ENCODE assay signal across 8 mouse cellular contexts in the genomic region with DNA sequence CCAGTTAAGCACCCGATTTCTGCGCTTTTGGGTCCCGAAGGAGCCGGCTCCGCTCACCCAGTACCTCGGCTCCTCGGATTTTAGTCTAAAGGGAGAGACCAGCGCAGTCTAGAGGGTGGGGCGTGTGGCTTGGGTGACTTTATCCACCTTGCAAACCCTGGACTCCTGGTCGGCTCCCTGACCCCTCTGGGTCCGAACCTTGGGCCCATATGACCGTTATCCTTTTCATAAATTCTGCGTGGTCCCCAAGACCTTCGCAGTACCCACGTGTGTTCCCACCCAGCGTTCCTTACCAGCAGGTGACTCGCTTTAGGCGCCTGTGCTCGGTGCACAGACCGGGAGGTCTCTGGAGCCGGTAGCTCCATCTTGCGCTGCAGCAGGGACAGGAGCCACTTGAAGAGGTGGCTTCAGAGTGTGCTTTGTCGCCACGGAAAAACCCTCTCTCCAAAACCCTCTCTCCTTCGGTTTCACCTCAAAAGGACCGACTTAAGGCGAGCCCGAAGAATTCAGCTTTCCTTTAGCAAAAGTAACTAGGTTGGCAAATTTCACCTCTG.
DNase-seq lines count a peak whose midpoint lies in the region; ATAC-seq lines count a peak whose summit lies in the region.

No protein-coding gene starts in this region.

- no peaks in the 10 kb centered on the region for H3K36me3 ChIP-seq in neural tube, embryonic 11.5 days (ENCODE audit: control insufficient read depth, insufficient read depth, low read length)
- H3K36me3 ChIP-seq in intestine, embryonic 15.5 days: no peaks in the 10 kb centered on the region
- no peaks in the 10 kb centered on the region for H3K36me3 ChIP-seq in midbrain, embryonic 15.5 days (replicated peaks)

- peak overlapping the region; percentile 90 for H3K4me2 ChIP-seq in neural tube, embryonic 11.5 days (ENCODE audit: low read depth)
- H3K4me2 ChIP-seq in intestine, embryonic 15.5 days (replicated peaks): peak overlapping the region; percentile 96
- peak overlapping the region; percentile 93 for H3K4me2 ChIP-seq in midbrain, embryonic 15.5 days

- H3K4me3 ChIP-seq in neural tube, embryonic 11.5 days (ENCODE audit: low read depth, low read length): peak overlapping the region; percentile 56
- peak overlapping the region; percentile 70 for H3K4me3 ChIP-seq in intestine, embryonic 15.5 days (replicated peaks)
- peak overlapping the region; percentile 61 for H3K4me3 ChIP-seq in midbrain, embryonic 15.5 days

- H3K9ac ChIP-seq in neural tube, embryonic 11.5 days (ENCODE audit: low read length): peak overlapping the region; percentile 63
- peak overlapping the region; percentile 56 for H3K9ac ChIP-seq in intestine, embryonic 15.5 days
- peak overlapping the region; percentile 50 for H3K9ac ChIP-seq in midbrain, embryonic 15.5 days

- H3K4me1 ChIP-seq in neural tube, embryonic 11.5 days (ENCODE audit: control insufficient read depth, insufficient read depth, low read length): peaks cover 3% of the 10 kb centered on the region; the same call in 1 of the 2 replicates
- no peaks in the 10 kb centered on the region; the same call in 1 of the 2 replicates for H3K4me1 ChIP-seq in intestine, embryonic 15.5 days (replicated peaks)
- H3K4me1 ChIP-seq in midbrain, embryonic 15.5 days: peaks cover 20% of the 10 kb centered on the region

- H3K27ac ChIP-seq in neural tube, embryonic 11.5 days (ENCODE audit: low read depth, low read length): no peak overlapping the region
- no peak overlapping the region for H3K27ac ChIP-seq in intestine, embryonic 15.5 days
- H3K27ac ChIP-seq in midbrain, embryonic 15.5 days: peak overlapping the region; percentile 64

- peak; percentile 53 for ATAC-seq in neural tube, embryonic 11.5 days (ENCODE audit: insufficient read depth, low FRiP score, low TSS enrichment)
- peak; percentile 79 for ATAC-seq in intestine, embryonic 15.5 days
- peak; percentile 83 for ATAC-seq in midbrain, embryonic 15.5 days (replicated peaks)

- H3K9me3 ChIP-seq in neural tube, embryonic 11.5 days (ENCODE audit: control insufficient read depth, low read length): no peaks in the 10 kb centered on the region
- H3K9me3 ChIP-seq in intestine, embryonic 15.5 days: no peaks in the 10 kb centered on the region
- H3K9me3 ChIP-seq in midbrain, embryonic 15.5 days: no peaks in the 10 kb centered on the region

- peak; percentile 45 for DNase-seq in adrenal gland, postnatal 14 days
- no peak for DNase-seq in adrenal gland, adult 8-10 months
- peak; percentile 42 for DNase-seq in neural tube, embryonic 11.5 days (ENCODE audit: low spot score)
- no peak for DNase-seq in neural tube, embryonic 10.5 days (ENCODE audit: extremely low spot score, low spot score)
- no peak for DNase-seq in c-Kit-positive CD71-positive TER-119-positive erythroid progenitor cells, embryonic 14.5 days (ENCODE audit: low spot score)
- DNase-seq in frontal cortex, postnatal 14 days (ENCODE audit: low spot score in 2 of 2): no peak

- under 1% methylated on average over 28 of the region's 28 CpGs for WGBS in neural tube, embryonic 11.5 days
- under 1% methylated on average over 28 of the region's 28 CpGs for WGBS in intestine, embryonic 15.5 days
- under 1% methylated on average over 28 of the region's 28 CpGs for WGBS in midbrain, embryonic 15.5 days

- H3K27me3 ChIP-seq in neural tube, embryonic 11.5 days (ENCODE audit: control insufficient read depth, insufficient read depth, low read length): peaks cover 11% of the 10 kb centered on the region; the same call in 1 of the 2 replicates
- 0 out of 2 replicates have a peak, but pooled peaks cover 4% of the 10 kb centered on the region for H3K27me3 ChIP-seq in intestine, embryonic 15.5 days (replicated peaks)
- no peaks in the 10 kb centered on the region for H3K27me3 ChIP-seq in midbrain, embryonic 15.5 days (replicated peaks)

Comparison
In these comparisons a context has a peak if more than half of its experiments do, and no peak if none do; other contexts are left out.
1. DNase-seq: peak in adrenal gland, postnatal 14 days (single experiment) and neural tube, embryonic 11.5 days (single experiment); none in adrenal gland, adult 8-10 months (single experiment), neural tube, embryonic 10.5 days (single experiment), c-Kit-positive CD71-positive TER-119-positive erythroid progenitor cells, embryonic 14.5 days (single experiment) and frontal cortex, postnatal 14 days (0 of 2).
2. Peak in every context shown above with its lines, with median percentiles within 50 percentile points of each other: ATAC-seq, H3K4me2 ChIP-seq, H3K4me3 ChIP-seq and H3K9ac ChIP-seq.